Mouse (Mus musculus) heart, embryonic 11.5 days (tissue): ENCODE measurements around the gene Ttll6. TPM values are rescaled to one million over a fixed set of nuclear protein-coding genes. Genes with fewer than 3 reads are reported as not detected.

Experiments used
- ATAC-seq: fragments of 200-750 bp; cut with Nextera tagmentation; replicated peaks from 2 replicates; pipeline ENCODE4 v1.8.0; 2017; ENCODE audit warnings: moderate library complexity; ENCODE audit not compliant: insufficient number of reproducible peaks, low FRiP score, low TSS enrichment
- H3K27ac ChIP-seq: fragments of 300-500 bp; sonication (generic); 2 replicates; pipeline ENCODE4 v1.5.1; 2014; ENCODE audit warnings: mild to moderate bottlenecking, low read depth, low read length
- H3K27me3 ChIP-seq: fragments of 300-500 bp; sonication (generic); 2 replicates; pipeline ENCODE4 v1.6.1; 2014; ENCODE audit warnings: mild to moderate bottlenecking, low read length, mixed read lengths; ENCODE audit not compliant: control insufficient read depth, insufficient read depth
- H3K36me3 ChIP-seq: fragments of 300-500 bp; sonication (generic); 2 replicates; pipeline ENCODE4 v1.6.1; 2014; ENCODE audit warnings: mild to moderate bottlenecking, low read length, moderate library complexity, mixed read lengths; ENCODE audit not compliant: control insufficient read depth, insufficient read depth
- H3K4me1 ChIP-seq: fragments of 300-500 bp; sonication (generic); 2 replicates; pipeline ENCODE4 v1.6.1; 2014; ENCODE audit warnings: low read length; ENCODE audit not compliant: control insufficient read depth, insufficient read depth
- H3K4me2 ChIP-seq: fragments of 300-500 bp; sonication (generic); 2 replicates; pipeline ENCODE4 v1.6.1; 2014; ENCODE audit warnings: mild to moderate bottlenecking, moderate library complexity
- H3K4me3 ChIP-seq: fragments of 300-500 bp; sonication (generic); 2 replicates; pipeline ENCODE4 v1.5.1; 2014; ENCODE audit warnings: low read depth, low read length
- H3K9ac ChIP-seq: fragments of 300-500 bp; sonication (generic); 2 replicates; pipeline ENCODE4 v1.6.1; 2014; ENCODE audit warnings: mild to moderate bottlenecking, low read depth, low read length, moderate library complexity
- H3K9me3 ChIP-seq: fragments of 300-500 bp; sonication (generic); replicated peaks from 2 replicates; pipeline ENCODE4 v1.6.1; 2016; ENCODE audit warnings: low read length; ENCODE audit not compliant: control insufficient read depth
- WGBS: fragments of 180-500 bp; shearing (Covaris S2); extraction: QIAGEN DNeasy Blood & Tissue Kit; methylation state at CpG from one replicate; pipeline ENCODE4 v1.1.7; 2014; ENCODE audit not compliant: insufficient replicate concordance; 5-methylcytosine and 5-hydroxymethylcytosine counted together
- polyA plus RNA-seq: library from polyadenylated mRNA; unstranded; fragments of >200 nt; fragmentation: Nextera tagmentation; extraction: Ambion mirVana; gene quantifications from 2 replicates; pipeline ENCODE4 v1.2.1, GENCODE M21; 2014

The Ttll6 gene
- polyA plus RNA-seq, 1 experiment from 2014 or later, result not detected

GRCm38 (mm10) chr11:96172511-96173287 lies 39.1 kb downstream of the Ttll6 start:
- H3K9me3 ChIP-seq, result no peaks in the 10 kb centered on the region
- H3K4me2 ChIP-seq, result no peak overlapping the region
- H3K27ac ChIP-seq, result no peak overlapping the region
- H3K4me1 ChIP-seq, result no peaks in the 10 kb centered on the region
- no peak for ATAC-seq
- no peak overlapping the region for H3K9ac ChIP-seq
- H3K36me3 ChIP-seq, result no peaks in the 10 kb centered on the region
- H3K4me3 ChIP-seq, result no peak overlapping the region
- 1% methylated on average over 25 of the region's 25 CpGs for WGBS
- peaks cover 95% of the 10 kb centered on the region for H3K27me3 ChIP-seq

GRCm38 (mm10) chr11:96173288-96173840 lies 39.8 kb downstream of the Ttll6 start:
- H3K4me3 ChIP-seq, result no peak overlapping the region
- H3K9me3 ChIP-seq, result no peaks in the 10 kb centered on the region
- no peak overlapping the region for H3K9ac ChIP-seq
- H3K36me3 ChIP-seq, result no peaks in the 10 kb centered on the region
- WGBS, result 1% methylated on average over 16 of the region's 16 CpGs
- no peak overlapping the region for H3K4me2 ChIP-seq
- H3K4me1 ChIP-seq, result no peaks in the 10 kb centered on the region
- no peak for ATAC-seq
- peaks cover 95% of the 10 kb centered on the region for H3K27me3 ChIP-seq
- H3K27ac ChIP-seq, result no peak overlapping the region

- H3K4me3 ChIP-seq, result no peak overlapping the region
- H3K36me3 ChIP-seq, result no peaks in the 10 kb centered on the region
- ATAC-seq, result no peak
- no peak overlapping the region for H3K4me2 ChIP-seq
- H3K27ac ChIP-seq, result no peak overlapping the region
- H3K9me3 ChIP-seq, result no peaks in the 10 kb centered on the region
- H3K4me1 ChIP-seq, result no peaks in the 10 kb centered on the region
- WGBS, result under 1% methylated on average over 6 of the region's 6 CpGs
- no peak overlapping the region for H3K9ac ChIP-seq
- peaks cover 96% of the 10 kb centered on the region for H3K27me3 ChIP-seq
These were observed 41.3 kb downstream of the Ttll6 start for GRCm38 (mm10) chr11:96174881-96175280.

GRCm38 (mm10) chr11:96175511-96175910 lies 41.9 kb downstream of the Ttll6 start:
- Histone ChIP-seq H3K4me2 (no peak overlapping the region), H3K27ac (no peak overlapping the region), H3K4me1 (no peaks in the 10 kb centered on the region), H3K4me3 (no peak overlapping the region), H3K27me3 (peaks cover 96% of the 10 kb centered on the region), H3K36me3 (no peaks in the 10 kb centered on the region), H3K9me3 (no peaks in the 10 kb centered on the region), H3K9ac (no peak overlapping the region)
- no peak for ATAC-seq
- WGBS, result under 1% methylated on average over 17 of the region's 17 CpGs

GRCm38 (mm10) chr11:96175951-96176530 lies 42.5 kb downstream of the Ttll6 start:
- Histone ChIP-seq H3K9me3 (no peaks in the 10 kb centered on the region), H3K27ac (no peak overlapping the region), H3K27me3 (peaks cover 96% of the 10 kb centered on the region), H3K36me3 (no peaks in the 10 kb centered on the region), H3K9ac (no peak overlapping the region), H3K4me2 (no peak overlapping the region), H3K4me3 (no peak overlapping the region), H3K4me1 (no peaks in the 10 kb centered on the region)
- WGBS, result 2% methylated on average over 9 of the region's 9 CpGs
- ATAC-seq, result no peak

- Histone ChIP-seq H3K4me2 (no peak overlapping the region), H3K4me3 (no peak overlapping the region), H3K36me3 (no peaks in the 10 kb centered on the region), H3K27me3 (peaks cover 96% of the 10 kb centered on the region), H3K4me1 (no peaks in the 10 kb centered on the region), H3K9me3 (no peaks in the 10 kb centered on the region), H3K9ac (no peak overlapping the region), H3K27ac (no peak overlapping the region)
- no peak for ATAC-seq
- 2% methylated on average over 10 of the region's 10 CpGs for WGBS
These were observed 43.3 kb downstream of the Ttll6 start for GRCm38 (mm10) chr11:96176841-96177240.

GRCm38 (mm10) chr11:96177546-96178174 lies 44.1 kb downstream of the Ttll6 start:
- Histone ChIP-seq H3K4me3 (no peak overlapping the region), H3K36me3 (no peaks in the 10 kb centered on the region), H3K9me3 (no peaks in the 10 kb centered on the region; the same call in 1 of the 2 replicates), H3K27ac (no peak overlapping the region), H3K9ac (no peak overlapping the region), H3K4me1 (no peaks in the 10 kb centered on the region), H3K4me2 (no peak overlapping the region), H3K27me3 (peaks cover 96% of the 10 kb centered on the region)
- under 1% methylated on average over 27 of the region's 27 CpGs for WGBS
- no peak for ATAC-seq

GRCm38 (mm10) chr11:96178356-96178755 lies 44.8 kb downstream of the Ttll6 start:
- Histone ChIP-seq H3K4me3 (no peak overlapping the region), H3K9me3 (no peaks in the 10 kb centered on the region; the same call in 1 of the 2 replicates), H3K4me1 (no peaks in the 10 kb centered on the region), H3K9ac (no peak overlapping the region), H3K27me3 (peaks cover 95% of the 10 kb centered on the region), H3K27ac (no peak overlapping the region), H3K4me2 (no peak overlapping the region), H3K36me3 (no peaks in the 10 kb centered on the region)
- ATAC-seq, result no peak
- 2% methylated on average over 8 of the region's 8 CpGs for WGBS
